Mouse (Mus musculus) kidney, embryonic 14.5 days (tissue): ENCODE data around the gene Gm3336. TPM values are rescaled to one million over a fixed set of nuclear protein-coding genes. Genes with fewer than 3 reads are reported as not detected.

Experiments used
- polyA plus RNA-seq: library from polyadenylated mRNA; unstranded; fragments of >200 nt; fragmentation: Nextera tagmentation; extraction: Ambion mirVana; gene quantifications from 2 replicates; pipeline ENCODE4 v1.2.1, GENCODE M21; 2014

Gene Gm3336
- polyA plus RNA-seq, 1 experiment from 2014 or later = 0.73 TPM

Other genes with a start within 250 kb of the Gm3336 start
- gene Klhl26, start 241.6 kb upstream of the Gm3336 start, polyA plus RNA-seq = 14.4 and 19.2 TPM in 2 replicates
- gene Tmem59l, start 231.2 kb upstream of the Gm3336 start, polyA plus RNA-seq = 8.5 and 12.4 TPM in 2 replicates
- 26.7 and 34.8 TPM in 2 replicates for gene Crlf1, start 225.4 kb upstream of the Gm3336 start, polyA plus RNA-seq
- 129 and 151 TPM in 2 replicates for gene Rex1bd, start 211.8 kb upstream of the Gm3336 start, polyA plus RNA-seq
- 1,078 and 1,559 TPM in 2 replicates for gene Uba52, start 207.7 kb upstream of the Gm3336 start, polyA plus RNA-seq
- 252 and 291 TPM in 2 replicates for gene Fkbp8, start 190.8 kb upstream of the Gm3336 start, polyA plus RNA-seq
- gene Kxd1, start 190.6 kb upstream of the Gm3336 start, polyA plus RNA-seq = 70.0 and 70.9 TPM in 2 replicates
- gene Ell, start 179.1 kb upstream of the Gm3336 start, polyA plus RNA-seq = 12.9 and 22.4 TPM in 2 replicates
- gene Isyna1, start 124.2 kb upstream of the Gm3336 start, polyA plus RNA-seq = 102 and 118 TPM in 2 replicates
- gene Ssbp4, start 109.7 kb upstream of the Gm3336 start, polyA plus RNA-seq = 172 and 220 TPM in 2 replicates
- 1.1 and 1.4 TPM in 2 replicates for gene Lrrc25, start 102.4 kb upstream of the Gm3336 start, polyA plus RNA-seq
- gene Gdf15, start 86.1 kb upstream of the Gm3336 start, polyA plus RNA-seq = 0.31 and 0.41 TPM in 2 replicates
- gene Pgpep1, start 58.2 kb upstream of the Gm3336 start, polyA plus RNA-seq = 62.2 and 62.6 TPM in 2 replicates
- gene Lsm4, start 45.3 kb upstream of the Gm3336 start, polyA plus RNA-seq = 353 and 447 TPM in 2 replicates
- gene Jund, start 19.6 kb upstream of the Gm3336 start, polyA plus RNA-seq = 95.1 and 117 TPM in 2 replicates
- gene Iqcn, start 15.1 kb upstream of the Gm3336 start, polyA plus RNA-seq = 0.12 TPM in 1 of 2 replicates, not detected in the other
- gene Pde4c, start 5.2 kb downstream of the Gm3336 start, polyA plus RNA-seq = 2.5 and 4.0 TPM in 2 replicates
- 14.3 and 16.4 TPM in 2 replicates for gene Rab3a, start 36.1 kb downstream of the Gm3336 start, polyA plus RNA-seq
- gene Mpv17l2, start 42.4 kb downstream of the Gm3336 start, polyA plus RNA-seq = 47.9 and 52.7 TPM in 2 replicates
- gene Pik3r2, start 58.2 kb downstream of the Gm3336 start, polyA plus RNA-seq = 33.3 and 49.1 TPM in 2 replicates
- 13.4 and 17.2 TPM in 2 replicates for gene Mast3, start 86.5 kb downstream of the Gm3336 start, polyA plus RNA-seq
- gene Il12rb1, start 89.9 kb downstream of the Gm3336 start, polyA plus RNA-seq = not detected in 2 replicates
- gene Arrdc2, start 121.2 kb downstream of the Gm3336 start, polyA plus RNA-seq = 4.7 and 5.7 TPM in 2 replicates
- 2.5 and 2.6 TPM in 2 replicates for gene Kcnn1, start 144.7 kb downstream of the Gm3336 start, polyA plus RNA-seq
- 117 and 142 TPM in 2 replicates for gene Ccdc124, start 155.4 kb downstream of the Gm3336 start, polyA plus RNA-seq
- gene Slc5a5, start 174.2 kb downstream of the Gm3336 start, polyA plus RNA-seq = 0.09 and 0.19 TPM in 2 replicates
- 5,375 and 6,285 TPM in 2 replicates for gene Rpl18a, start 178.9 kb downstream of the Gm3336 start, polyA plus RNA-seq
- 32.1 and 43.4 TPM in 2 replicates for gene Map1s, start 187.4 kb downstream of the Gm3336 start, polyA plus RNA-seq